Mouse (Mus musculus): ENCODE measurements around the gene Zfyve27. TPM values are rescaled to one million over a fixed set of nuclear protein-coding genes. Genes with fewer than 3 reads are reported as not detected.

The Zfyve27 gene
- polyA plus RNA-seq, 1 experiment from 2014 or later, result 14.1 TPM

DNA sequence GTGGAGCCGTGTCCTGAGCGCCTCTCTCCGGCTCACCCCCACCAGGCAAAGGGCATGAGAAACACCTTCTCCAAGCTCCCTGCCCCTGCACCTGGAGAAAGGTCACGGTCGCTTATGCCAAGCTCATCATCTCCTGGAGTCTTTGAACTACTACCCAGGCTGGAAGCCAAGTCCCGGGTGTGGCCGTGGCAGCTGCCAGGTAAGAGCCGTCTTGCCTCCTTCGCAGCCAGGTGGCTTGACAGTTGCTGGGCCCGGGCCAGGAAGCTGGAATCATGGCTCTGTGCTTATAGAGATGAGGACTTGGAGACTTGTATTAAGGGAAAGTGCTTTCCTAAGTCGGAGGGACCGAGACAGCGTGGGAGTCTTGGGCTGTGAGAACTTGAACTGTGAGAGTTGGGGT is 67.2 kb downstream of the Zfyve27 start:
- no peak overlapping the region for H3K27ac ChIP-seq (replicated peaks)
- DNase-seq (ENCODE audit: low spot score), result no peak
- H3K4me1 ChIP-seq (replicated peaks; ENCODE audit: control insufficient read depth, insufficient read depth), result no peaks in the 10 kb centered on the region
- no peaks in the 10 kb centered on the region for H3K36me3 ChIP-seq (ENCODE audit: control insufficient read depth, insufficient read depth, low read length)
- no peak overlapping the region for H3K4me3 ChIP-seq (ENCODE audit: low read depth, low read length)
- H3K9ac ChIP-seq (ENCODE audit: low read length), result no peak overlapping the region
- TF ChIP-seq EP300 (optimal IDR thresholded peaks at IDR 0.05) (no peak), CTCF (IDR thresholded peaks at IDR 0.05; ENCODE audit: low read depth) (no peak)
- H3K9me3 ChIP-seq (ENCODE audit: control insufficient read depth, low read length), result no peaks in the 10 kb centered on the region
- no peak for ATAC-seq (ENCODE audit: low FRiP score, low TSS enrichment)
- WGBS, result 72% methylated on average over 13 of the region's 13 CpGs
- no peak overlapping the region for H3K4me2 ChIP-seq (replicated peaks; ENCODE audit: low read depth)
- H3K27me3 ChIP-seq (ENCODE audit: control insufficient read depth, insufficient read depth, low read length), result no peaks in the 10 kb centered on the region

DNA sequence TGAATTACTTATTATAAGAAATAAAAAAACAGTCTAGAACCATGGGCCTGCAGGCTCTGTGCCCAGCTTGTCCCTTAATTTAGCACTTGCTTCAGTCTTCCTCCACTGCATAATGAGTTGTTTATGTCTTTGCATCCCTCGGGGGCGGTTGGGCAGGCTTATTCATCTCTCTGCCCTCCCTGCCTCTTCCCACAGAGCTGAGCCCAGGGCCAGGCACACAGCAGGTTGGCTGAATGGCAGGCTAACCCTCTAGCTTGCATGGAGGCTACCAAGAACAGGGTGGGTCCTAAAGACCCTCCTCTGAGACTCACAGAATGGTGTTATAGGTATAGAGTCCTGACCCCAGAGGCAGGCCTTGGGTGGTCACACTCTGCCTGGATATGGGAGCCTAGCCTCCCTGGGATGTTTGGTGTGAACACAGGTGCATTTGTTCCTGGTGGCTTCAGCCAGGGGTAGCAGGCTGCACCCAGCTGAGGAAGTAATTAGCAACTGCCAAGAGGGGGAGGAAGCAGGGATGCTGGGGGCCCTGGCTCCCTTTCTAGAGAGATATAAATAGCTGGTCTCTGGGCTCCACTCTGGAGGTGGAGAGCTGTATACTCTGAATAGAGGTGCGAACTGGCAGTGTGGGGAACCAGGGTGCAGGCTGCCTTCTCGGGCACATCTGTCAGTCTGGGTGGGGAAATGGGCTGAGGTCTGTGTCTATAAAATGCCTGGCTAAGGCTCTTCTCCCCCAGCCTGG is 74.0 kb downstream of the Zfyve27 start:
- ATAC-seq (ENCODE audit: low FRiP score, low TSS enrichment), result no peak
- DNase-seq (ENCODE audit: low spot score), result no peak
- H3K4me2 ChIP-seq (replicated peaks; ENCODE audit: low read depth), result no peak overlapping the region
- H3K9me3 ChIP-seq (ENCODE audit: control insufficient read depth, low read length), result no peaks in the 10 kb centered on the region
- no peaks in the 10 kb centered on the region for H3K4me1 ChIP-seq (replicated peaks; ENCODE audit: control insufficient read depth, insufficient read depth)
- WGBS, result 17% methylated on average over 4 of the region's 4 CpGs
- H3K27ac ChIP-seq (replicated peaks), result no peak overlapping the region
- no peaks in the 10 kb centered on the region for H3K27me3 ChIP-seq (ENCODE audit: control insufficient read depth, insufficient read depth, low read length)
- no peak overlapping the region for H3K9ac ChIP-seq (ENCODE audit: low read length)
- H3K4me3 ChIP-seq (ENCODE audit: low read depth, low read length), result no peak overlapping the region
- TF ChIP-seq CTCF (IDR thresholded peaks at IDR 0.05; ENCODE audit: low read depth) (no peak), EP300 (optimal IDR thresholded peaks at IDR 0.05) (no peak)
- H3K36me3 ChIP-seq (ENCODE audit: control insufficient read depth, insufficient read depth, low read length), result no peaks in the 10 kb centered on the region

GRCm38 (mm10) chr19:42238341-42238715 is 74.6 kb downstream of the Zfyve27 start:
- no peaks in the 10 kb centered on the region for H3K27me3 ChIP-seq (ENCODE audit: control insufficient read depth, insufficient read depth, low read length)
- DNase-seq (ENCODE audit: low spot score), result no peak
- H3K27ac ChIP-seq (replicated peaks), result no peak overlapping the region
- WGBS, result 56% methylated on average over 7 of the region's 7 CpGs
- no peaks in the 10 kb centered on the region for H3K9me3 ChIP-seq (ENCODE audit: control insufficient read depth, low read length)
- no peak for ATAC-seq (ENCODE audit: low FRiP score, low TSS enrichment)
- H3K36me3 ChIP-seq (ENCODE audit: control insufficient read depth, insufficient read depth, low read length), result no peaks in the 10 kb centered on the region
- TF ChIP-seq CTCF (IDR thresholded peaks at IDR 0.05; ENCODE audit: low read depth), result no peak
- no peak for TF ChIP-seq EP300 (optimal IDR thresholded peaks at IDR 0.05)
- no peak overlapping the region for H3K4me2 ChIP-seq (replicated peaks; ENCODE audit: low read depth)
- H3K9ac ChIP-seq (ENCODE audit: low read length), result no peak overlapping the region
- H3K4me3 ChIP-seq (ENCODE audit: low read depth, low read length), result no peak overlapping the region
- H3K4me1 ChIP-seq (replicated peaks; ENCODE audit: control insufficient read depth, insufficient read depth), result no peaks in the 10 kb centered on the region

GRCm38 (mm10) chr19:42240881-42241280 is 77.1 kb downstream of the Zfyve27 start:
- 36% methylated on average over 8 of the region's 8 CpGs for WGBS
- H3K9me3 ChIP-seq (ENCODE audit: control insufficient read depth, low read length), result no peaks in the 10 kb centered on the region
- TF ChIP-seq CTCF (IDR thresholded peaks at IDR 0.05; ENCODE audit: low read depth) (no peak), EP300 (optimal IDR thresholded peaks at IDR 0.05) (no peak)
- no peaks in the 10 kb centered on the region for H3K4me1 ChIP-seq (replicated peaks; ENCODE audit: control insufficient read depth, insufficient read depth)
- DNase-seq (ENCODE audit: low spot score), result no peak
- H3K27ac ChIP-seq (replicated peaks), result no peak overlapping the region
- H3K36me3 ChIP-seq (ENCODE audit: control insufficient read depth, insufficient read depth, low read length), result no peaks in the 10 kb centered on the region
- no peak overlapping the region for H3K4me3 ChIP-seq (ENCODE audit: low read depth, low read length)
- no peaks in the 10 kb centered on the region for H3K27me3 ChIP-seq (ENCODE audit: control insufficient read depth, insufficient read depth, low read length)
- no peak overlapping the region for H3K9ac ChIP-seq (ENCODE audit: low read length)
- no peak for ATAC-seq (ENCODE audit: low FRiP score, low TSS enrichment)
- H3K4me2 ChIP-seq (replicated peaks; ENCODE audit: low read depth), result no peak overlapping the region

DNA sequence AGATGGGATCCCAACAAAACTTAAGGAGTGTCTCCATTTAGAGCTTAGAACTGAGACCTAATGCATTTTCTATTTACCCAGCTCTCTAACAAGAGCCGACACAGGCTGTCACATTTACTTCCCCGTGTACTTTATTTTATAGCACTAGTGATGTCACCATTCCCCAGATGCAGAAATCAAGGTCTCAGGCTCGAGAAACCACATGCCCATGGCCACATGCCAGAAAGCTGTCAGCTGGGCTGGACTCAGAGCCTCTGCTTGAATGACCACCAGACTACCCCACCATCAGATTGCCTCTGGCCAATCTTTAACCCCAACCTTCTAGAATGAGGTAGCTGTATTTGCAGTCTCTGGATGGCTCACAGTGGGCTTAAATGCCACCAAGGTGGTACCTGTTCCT is 79.7 kb downstream of the Zfyve27 start:
- no peaks in the 10 kb centered on the region for H3K4me1 ChIP-seq (replicated peaks; ENCODE audit: control insufficient read depth, insufficient read depth)
- no peak overlapping the region for H3K4me3 ChIP-seq (ENCODE audit: low read depth, low read length)
- H3K27me3 ChIP-seq (ENCODE audit: control insufficient read depth, insufficient read depth, low read length), result no peaks in the 10 kb centered on the region
- H3K9me3 ChIP-seq (ENCODE audit: control insufficient read depth, low read length), result no peaks in the 10 kb centered on the region
- 40% methylated on average over 3 of the region's 3 CpGs for WGBS
- no peak for TF ChIP-seq EP300 (optimal IDR thresholded peaks at IDR 0.05)
- no peak for TF ChIP-seq CTCF (IDR thresholded peaks at IDR 0.05; ENCODE audit: low read depth)
- no peak overlapping the region for H3K27ac ChIP-seq (replicated peaks)
- H3K4me2 ChIP-seq (replicated peaks; ENCODE audit: low read depth), result no peak overlapping the region
- no peak for DNase-seq (ENCODE audit: low spot score)
- H3K9ac ChIP-seq (ENCODE audit: low read length), result no peak overlapping the region
- ATAC-seq (ENCODE audit: low FRiP score, low TSS enrichment), result no peak
- no peaks in the 10 kb centered on the region for H3K36me3 ChIP-seq (ENCODE audit: control insufficient read depth, insufficient read depth, low read length)

Other genes with a start within 250 kb of the Zfyve27 start
- gene Exosc1, start 230.5 kb upstream of the Zfyve27 start, polyA plus RNA-seq (2015; fragmentation: Nextera tagmentation; extraction: Ambion mirVana), result 46.4 and 47.2 TPM in 2 replicates
- 37.4 and 42.0 TPM in 2 replicates for gene Zdhhc16, start 230.5 kb upstream of the Zfyve27 start, polyA plus RNA-seq (2015; fragmentation: Nextera tagmentation; extraction: Ambion mirVana)
- 10.2 and 11.7 TPM in 2 replicates for gene Mms19, start 182.8 kb upstream of the Zfyve27 start, polyA plus RNA-seq (2015; fragmentation: Nextera tagmentation; extraction: Ambion mirVana)
- 21.3 and 23.5 TPM in 2 replicates for gene Ubtd1, start 182.2 kb upstream of the Zfyve27 start, polyA plus RNA-seq (2015; fragmentation: Nextera tagmentation; extraction: Ambion mirVana)
- gene Ankrd2, start 128.0 kb upstream of the Zfyve27 start, polyA plus RNA-seq (2015; fragmentation: Nextera tagmentation; extraction: Ambion mirVana), result 0.11 and 0.12 TPM in 2 replicates
- gene Hoga1, start 118.3 kb upstream of the Zfyve27 start, polyA plus RNA-seq (2015; fragmentation: Nextera tagmentation; extraction: Ambion mirVana), result 1.6 and 1.8 TPM in 2 replicates
- gene 4933411K16Rik, start 111.7 kb upstream of the Zfyve27 start, polyA plus RNA-seq (2015; fragmentation: Nextera tagmentation; extraction: Ambion mirVana), result not detected in 2 replicates
- gene Morn4, start 77.6 kb upstream of the Zfyve27 start, polyA plus RNA-seq (2015; fragmentation: Nextera tagmentation; extraction: Ambion mirVana), result 7.3 and 8.2 TPM in 2 replicates
- gene Pi4k2a, start 73.5 kb upstream of the Zfyve27 start, polyA plus RNA-seq (2015; fragmentation: Nextera tagmentation; extraction: Ambion mirVana), result 20.8 and 21.6 TPM in 2 replicates
- 108 and 117 TPM in 2 replicates for gene Avpi1, start 34.9 kb upstream of the Zfyve27 start, polyA plus RNA-seq (2015; fragmentation: Nextera tagmentation; extraction: Ambion mirVana)
- gene Marveld1, start 16.6 kb upstream of the Zfyve27 start, polyA plus RNA-seq (2015; fragmentation: Nextera tagmentation; extraction: Ambion mirVana), result 15.3 and 23.6 TPM in 2 replicates
- gene Sfrp5, start 38.3 kb downstream of the Zfyve27 start, polyA plus RNA-seq (2015; fragmentation: Nextera tagmentation; extraction: Ambion mirVana), result 0.55 and 0.74 TPM in 2 replicates
- gene Golga7b, start 83.6 kb downstream of the Zfyve27 start, polyA plus RNA-seq (2015; fragmentation: Nextera tagmentation; extraction: Ambion mirVana), result 0.82 and 0.85 TPM in 2 replicates

All from stomach, postnatal 0 days (tissue).